Mouse (Mus musculus): ENCODE results near the gene Mpo. TPM values are rescaled to one million over a fixed set of nuclear protein-coding genes. Genes with fewer than 3 reads are reported as not detected.

Gene Mpo
- polyA plus RNA-seq, 1 experiment = not detected

GRCm38 (mm10) chr11:87761806-87762701 is 31.3 kb upstream of the Mpo start:
- H3K79me2 ChIP-seq (ENCODE audit: control insufficient read depth, insufficient read depth) = no peaks in the 10 kb centered on the region
- no peaks in the 10 kb centered on the region for H3K36me3 ChIP-seq (ENCODE audit: control insufficient read depth, insufficient read depth)
- H3ac ChIP-seq (ENCODE audit: control insufficient read depth, insufficient read length) = no peak overlapping the region
- peaks cover 63% of the 10 kb centered on the region for H3K27me3 ChIP-seq (ENCODE audit: control insufficient read depth, insufficient read depth, insufficient read length)
- H3K4me3 ChIP-seq = no peak overlapping the region
- no peak for TF ChIP-seq E2F4 (IDR thresholded peaks at IDR 0.05; ENCODE audit: insufficient read depth)
- no peak for TF ChIP-seq MYOG (IDR thresholded peaks at IDR 0.05; ENCODE audit: control insufficient read depth in 1 of 3, insufficient read depth in 1 of 3, insufficient read length in 2 of 3, low read depth in 2 of 3)
- TF ChIP-seq TCF12 (IDR thresholded peaks at IDR 0.05; ENCODE audit: insufficient read depth, poor library complexity, severe bottlenecking) = no peak
- TF ChIP-seq POLR2AphosphoS2 (IDR thresholded peaks at IDR 0.05; ENCODE audit: insufficient read length, low read depth) = no peak
- no peak for TF ChIP-seq CEBPB (IDR thresholded peaks at IDR 0.05; ENCODE audit: insufficient read depth, poor library complexity, severe bottlenecking)
- no peak for TF ChIP-seq MYOD1 (IDR thresholded peaks at IDR 0.05; ENCODE audit: control insufficient read depth in 1 of 3, insufficient read length in 2 of 3, low read depth in 2 of 3)
- no peak for TF ChIP-seq TCF3 (IDR thresholded peaks at IDR 0.05; ENCODE audit: insufficient read length, low read depth)
- TF ChIP-seq MAX (IDR thresholded peaks at IDR 0.05; ENCODE audit: low read depth) = no peak
- TF ChIP-seq USF1 (IDR thresholded peaks at IDR 0.05; ENCODE audit: low read depth) = no peak
- TF ChIP-seq POLR2A (IDR thresholded peaks at IDR 0.05; ENCODE audit: insufficient read length, low read depth) = no peak
- TF ChIP-seq REST (IDR thresholded peaks at IDR 0.05; ENCODE audit: insufficient read depth, insufficient read length) = no peak
- no peak for TF ChIP-seq SRF (IDR thresholded peaks at IDR 0.05; ENCODE audit: control insufficient read depth, insufficient read length, low read depth)
- H3K4me2 ChIP-seq (ENCODE audit: low read depth) = no peak overlapping the region

- Histone ChIP-seq H3K36me3 (ENCODE audit: control insufficient read depth, insufficient read depth) (no peaks in the 10 kb centered on the region), H3K4me2 (ENCODE audit: low read depth) (no peak overlapping the region), H3K4me3 (no peak overlapping the region), H3K27me3 (ENCODE audit: control insufficient read depth, insufficient read depth, insufficient read length) (peaks cover 65% of the 10 kb centered on the region), H3ac (ENCODE audit: control insufficient read depth, insufficient read length) (no peak overlapping the region), H3K79me2 (ENCODE audit: control insufficient read depth, insufficient read depth) (no peaks in the 10 kb centered on the region)
- TF ChIP-seq TCF3 (IDR thresholded peaks at IDR 0.05; ENCODE audit: insufficient read length, low read depth) = no peak
- no peak for TF ChIP-seq REST (IDR thresholded peaks at IDR 0.05; ENCODE audit: insufficient read depth, insufficient read length)
Measured at GRCm38 (mm10) chr11:87762702-87763385, 30.5 kb upstream of the Mpo start.

GRCm38 (mm10) chr11:87763511-87763987 is 29.8 kb upstream of the Mpo start:
- Histone ChIP-seq H3K79me2 (ENCODE audit: control insufficient read depth, insufficient read depth) (no peaks in the 10 kb centered on the region), H3K36me3 (ENCODE audit: control insufficient read depth, insufficient read depth) (no peaks in the 10 kb centered on the region), H3K27me3 (ENCODE audit: control insufficient read depth, insufficient read depth, insufficient read length) (peaks cover 72% of the 10 kb centered on the region), H3K4me2 (ENCODE audit: low read depth) (no peak overlapping the region), H3K4me3 (no peak overlapping the region), H3ac (ENCODE audit: control insufficient read depth, insufficient read length) (no peak overlapping the region)
- no peak for TF ChIP-seq TCF12 (IDR thresholded peaks at IDR 0.05; ENCODE audit: insufficient read depth, poor library complexity, severe bottlenecking)
- TF ChIP-seq REST (IDR thresholded peaks at IDR 0.05; ENCODE audit: insufficient read depth, insufficient read length) = no peak
- TF ChIP-seq SRF (IDR thresholded peaks at IDR 0.05; ENCODE audit: control insufficient read depth, insufficient read length, low read depth) = no peak
- TF ChIP-seq MYOD1 (IDR thresholded peaks at IDR 0.05; ENCODE audit: control insufficient read depth in 1 of 3, insufficient read length in 2 of 3, low read depth in 2 of 3) = no peak
- no peak for TF ChIP-seq MAX (IDR thresholded peaks at IDR 0.05; ENCODE audit: low read depth)
- no peak for TF ChIP-seq MYOG (IDR thresholded peaks at IDR 0.05; ENCODE audit: control insufficient read depth in 1 of 3, insufficient read depth in 1 of 3, insufficient read length in 2 of 3, low read depth in 2 of 3)
- no peak for TF ChIP-seq E2F4 (IDR thresholded peaks at IDR 0.05; ENCODE audit: insufficient read depth)
- no peak for TF ChIP-seq POLR2AphosphoS2 (IDR thresholded peaks at IDR 0.05; ENCODE audit: insufficient read length, low read depth)
- TF ChIP-seq POLR2A (IDR thresholded peaks at IDR 0.05; ENCODE audit: insufficient read length, low read depth) = no peak
- TF ChIP-seq CEBPB (IDR thresholded peaks at IDR 0.05; ENCODE audit: insufficient read depth, poor library complexity, severe bottlenecking) = no peak
- TF ChIP-seq TCF3 (IDR thresholded peaks at IDR 0.05; ENCODE audit: insufficient read length, low read depth) = no peak
- no peak for TF ChIP-seq USF1 (IDR thresholded peaks at IDR 0.05; ENCODE audit: low read depth)

- Histone ChIP-seq H3K27me3 (ENCODE audit: control insufficient read depth, insufficient read depth, insufficient read length) (peaks cover 77% of the 10 kb centered on the region), H3K4me2 (ENCODE audit: low read depth) (no peak overlapping the region), H3ac (ENCODE audit: control insufficient read depth, insufficient read length) (no peak overlapping the region), H3K36me3 (ENCODE audit: control insufficient read depth, insufficient read depth) (no peaks in the 10 kb centered on the region), H3K4me3 (no peak overlapping the region), H3K79me2 (ENCODE audit: control insufficient read depth, insufficient read depth) (no peaks in the 10 kb centered on the region)
- TF ChIP-seq SRF (IDR thresholded peaks at IDR 0.05; ENCODE audit: control insufficient read depth, insufficient read length, low read depth) = no peak
- TF ChIP-seq POLR2A (IDR thresholded peaks at IDR 0.05; ENCODE audit: insufficient read length, low read depth) = no peak
- no peak for TF ChIP-seq MAX (IDR thresholded peaks at IDR 0.05; ENCODE audit: low read depth)
- TF ChIP-seq TCF12 (IDR thresholded peaks at IDR 0.05; ENCODE audit: insufficient read depth, poor library complexity, severe bottlenecking) = no peak
- TF ChIP-seq MYOG (IDR thresholded peaks at IDR 0.05; ENCODE audit: control insufficient read depth in 1 of 3, insufficient read depth in 1 of 3, insufficient read length in 2 of 3, low read depth in 2 of 3) = no peak
- no peak for TF ChIP-seq POLR2AphosphoS2 (IDR thresholded peaks at IDR 0.05; ENCODE audit: insufficient read length, low read depth)
- TF ChIP-seq MYOD1 (IDR thresholded peaks at IDR 0.05; ENCODE audit: control insufficient read depth in 1 of 3, insufficient read length in 2 of 3, low read depth in 2 of 3) = no peak
- TF ChIP-seq REST (IDR thresholded peaks at IDR 0.05; ENCODE audit: insufficient read depth, insufficient read length) = no peak
- TF ChIP-seq CEBPB (IDR thresholded peaks at IDR 0.05; ENCODE audit: insufficient read depth, poor library complexity, severe bottlenecking) = no peak
- no peak for TF ChIP-seq TCF3 (IDR thresholded peaks at IDR 0.05; ENCODE audit: insufficient read length, low read depth)
- no peak for TF ChIP-seq USF1 (IDR thresholded peaks at IDR 0.05; ENCODE audit: low read depth)
- no peak for TF ChIP-seq E2F4 (IDR thresholded peaks at IDR 0.05; ENCODE audit: insufficient read depth)
Measured at GRCm38 (mm10) chr11:87763988-87764876, 29.1 kb upstream of the Mpo start.

Measured in myocyte (in vitro differentiated cells).